Mouse (Mus musculus) cortical plate, adult 2 months (tissue): ENCODE data around the gene Slx1b.

Experiments
- CTCF ChIP-seq: fragments of 200-500 bp; IDR thresholded peaks from 2 replicates; pipeline ENCODE4 v1.5.1; 2011; ENCODE audit warnings: mild to moderate bottlenecking, control low read depth, low read length; ENCODE audit not compliant: insufficient read depth; ENCODE audit errors: extremely low read depth
- POLR2A ChIP-seq: fragments of 200-500 bp; IDR thresholded peaks from 2 replicates; pipeline ENCODE4 v1.6.1; 2011; ENCODE audit warnings: mild to moderate bottlenecking, low read length, control low read depth; ENCODE audit not compliant: insufficient read depth; ENCODE audit errors: extremely low read depth

DNA sequence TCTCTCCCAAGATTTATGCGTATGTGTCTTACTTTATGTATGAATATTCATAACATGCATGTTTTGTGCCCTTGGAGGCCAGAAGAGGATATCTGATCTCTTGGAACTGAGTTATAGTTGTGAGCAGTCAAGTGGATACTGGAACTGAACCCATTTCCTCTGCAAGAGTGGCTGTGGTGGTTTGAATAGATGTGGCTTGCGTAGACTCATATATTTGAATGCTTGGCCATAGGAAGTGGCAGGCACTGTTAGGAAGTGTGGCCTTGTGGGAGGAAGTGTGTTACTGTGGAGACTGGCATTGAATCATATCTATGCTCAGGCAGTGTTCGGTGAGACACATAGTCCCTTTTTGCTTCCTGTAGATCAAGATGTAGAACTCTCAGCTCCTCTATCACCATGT lies 39.9 kb downstream of the Slx1b start:
- TF ChIP-seq POLR2A = no peak
- TF ChIP-seq CTCF = no peak
